Mouse (Mus musculus) forebrain, embryonic 16.5 days (tissue): Measurements from ENCODE around the gene Lamp3. TPM values are rescaled to one million over a fixed set of nuclear protein-coding genes. Genes with fewer than 3 reads are reported as not detected.
"Not testable (repeated sequence)": the region's sequence is repeated elsewhere in the genome, so short reads cannot be mapped to it uniquely, and the experiment has no call there.

ENCODE experiments used
- ATAC-seq: fragments of 200-750 bp; cut with Nextera tagmentation; 2 replicates; pipeline ENCODE4 v1.8.0; 2017; ENCODE audit warnings: mild to moderate bottlenecking, moderate library complexity
- H3K27ac ChIP-seq: fragments of 300-500 bp; sonication (generic); 2 replicates; pipeline ENCODE4 v1.5.1; 2014; ENCODE audit warnings: low read length, control low read depth
- H3K27me3 ChIP-seq: fragments of 300-500 bp; sonication (generic); replicated peaks from 2 replicates; pipeline ENCODE4 v1.6.1; 2014; ENCODE audit warnings: low read length; ENCODE audit not compliant: control insufficient read depth, insufficient read depth
- H3K36me3 ChIP-seq: fragments of 300-500 bp; sonication (generic); 2 replicates; pipeline ENCODE4 v1.6.1; 2014; ENCODE audit not compliant: control insufficient read depth, insufficient read depth
- H3K4me1 ChIP-seq: fragments of 300-500 bp; sonication (generic); replicated peaks from 2 replicates; pipeline ENCODE4 v1.6.1; 2014; ENCODE audit warnings: low read length; ENCODE audit not compliant: control insufficient read depth, insufficient read depth
- H3K4me2 ChIP-seq: fragments of 300-500 bp; sonication (generic); 2 replicates; pipeline ENCODE4 v1.6.1; 2014; ENCODE audit warnings: mild to moderate bottlenecking, low read length, control low read depth
- H3K4me3 ChIP-seq: fragments of 300-500 bp; sonication (generic); replicated peaks from 2 replicates; pipeline ENCODE4 v1.5.1; 2014; ENCODE audit warnings: mild to moderate bottlenecking, low read length, control low read depth
- H3K9ac ChIP-seq: fragments of 300-500 bp; sonication (generic); replicated peaks from 2 replicates; pipeline ENCODE4 v1.6.1; 2014; ENCODE audit warnings: low read depth, low read length, control low read depth
- H3K9me3 ChIP-seq: fragments of 300-500 bp; sonication (generic); 2 replicates; pipeline ENCODE4 v1.6.1; 2016; ENCODE audit warnings: low read length; ENCODE audit not compliant: control insufficient read depth
- WGBS: fragments of 180-500 bp; shearing (Covaris S2); extraction: QIAGEN DNeasy Blood & Tissue Kit; methylation state at CpG from one replicate; pipeline ENCODE4 v1.1.7; 2014; 5-methylcytosine and 5-hydroxymethylcytosine counted together
- polyA plus RNA-seq: library from polyadenylated mRNA; unstranded; fragments of >200 nt; fragmentation: Nextera tagmentation; extraction: Ambion mirVana; gene quantifications from 2 replicates; pipeline ENCODE4 v1.2.1, GENCODE M21; 2015

Gene Lamp3
- polyA plus RNA-seq, result not detected in 2 replicates

DNA sequence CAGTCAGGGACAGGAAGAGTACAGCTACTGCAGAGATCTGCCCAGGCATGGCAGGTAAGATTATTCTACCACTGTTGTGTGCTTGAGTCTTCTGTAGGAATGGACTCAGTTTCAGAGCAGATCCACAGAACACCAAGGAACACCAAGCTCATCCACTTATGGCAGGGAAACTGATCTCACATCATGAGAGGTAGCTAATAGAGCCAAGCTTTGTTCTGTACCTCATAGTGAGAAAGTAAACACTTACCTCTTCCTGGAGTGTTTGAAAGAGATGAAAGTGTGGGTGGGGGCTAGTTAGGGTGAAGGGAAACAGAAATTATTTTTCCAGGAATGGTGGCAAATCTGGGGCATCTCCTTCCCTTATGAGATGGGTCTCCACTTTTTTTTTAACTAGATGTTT, at the start of gene Lamp3:
Gene Lamp3, minus strand, starts transcription at position 160 of the 400 bp plus-strand sequence.
- Histone ChIP-seq H3K36me3 (no peaks in the 10 kb centered on the region), H3K4me1 (no peaks in the 10 kb centered on the region), H3K9ac (no peak within 1 kb of the TSS), H3K4me2 (no peak within 1 kb of the TSS), H3K4me3 (no peak within 1 kb of the TSS), H3K27me3 (no peaks in the 10 kb centered on the region), H3K9me3 (no peaks in the 10 kb centered on the region), H3K27ac (no peak within 1 kb of the TSS)
- no peak for ATAC-seq

GRCm38 (mm10) chr16:19732896-19733295, 26.7 kb upstream of the Lamp3 start:
- no peak for ATAC-seq
- H3K27ac ChIP-seq, result no peak overlapping the region
- H3K4me1 ChIP-seq, result no peaks in the 10 kb centered on the region
- H3K4me2 ChIP-seq, result no peak overlapping the region
- no peak overlapping the region for H3K9ac ChIP-seq
- H3K27me3 ChIP-seq, result no peaks in the 10 kb centered on the region
- no peak overlapping the region for H3K4me3 ChIP-seq
- no peaks in the 10 kb centered on the region for H3K9me3 ChIP-seq
- WGBS, result 78% methylated on average over 1 of the region's 1 CpGs
- no peaks in the 10 kb centered on the region for H3K36me3 ChIP-seq

GRCm38 (mm10) chr16:19724139-19724538, 18.0 kb upstream of the Lamp3 start:
- H3K4me3 ChIP-seq, H3K4me2 ChIP-seq, H3K9ac ChIP-seq, H3K36me3 ChIP-seq, H3K4me1 ChIP-seq, H3K9me3 ChIP-seq, H3K27me3 ChIP-seq, H3K27ac ChIP-seq, ATAC-seq: not testable (repeated sequence)
- WGBS, result 47% methylated on average over 2 of the region's 2 CpGs

DNA sequence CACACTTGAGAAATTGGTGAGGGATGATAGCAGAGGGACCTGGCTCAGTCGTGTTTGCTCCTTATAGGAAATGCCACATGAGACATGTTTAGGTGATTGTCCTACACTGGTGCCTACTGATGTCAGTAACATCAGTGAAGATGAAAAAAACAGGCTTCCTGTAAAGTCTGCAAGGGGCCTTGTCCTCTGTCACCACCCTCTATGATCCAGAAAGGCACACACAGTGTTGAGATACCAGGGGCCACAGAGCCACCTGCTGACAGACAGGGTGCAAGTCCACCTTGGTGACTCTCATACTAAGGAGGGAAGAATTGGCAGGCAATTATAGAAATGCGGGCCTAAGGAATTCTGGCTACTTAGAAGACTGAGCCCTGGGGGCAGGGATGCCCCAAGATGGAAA, 14.8 kb upstream of the Lamp3 start:
- Histone ChIP-seq H3K36me3 (no peaks in the 10 kb centered on the region), H3K9ac (no peak overlapping the region), H3K4me3 (no peak overlapping the region), H3K9me3 (no peaks in the 10 kb centered on the region), H3K4me2 (no peak overlapping the region), H3K27ac (no peak overlapping the region), H3K4me1 (no peaks in the 10 kb centered on the region), H3K27me3 (no peaks in the 10 kb centered on the region)
- ATAC-seq, result no peak
- 53% methylated on average over 2 of the region's 2 CpGs for WGBS

DNA sequence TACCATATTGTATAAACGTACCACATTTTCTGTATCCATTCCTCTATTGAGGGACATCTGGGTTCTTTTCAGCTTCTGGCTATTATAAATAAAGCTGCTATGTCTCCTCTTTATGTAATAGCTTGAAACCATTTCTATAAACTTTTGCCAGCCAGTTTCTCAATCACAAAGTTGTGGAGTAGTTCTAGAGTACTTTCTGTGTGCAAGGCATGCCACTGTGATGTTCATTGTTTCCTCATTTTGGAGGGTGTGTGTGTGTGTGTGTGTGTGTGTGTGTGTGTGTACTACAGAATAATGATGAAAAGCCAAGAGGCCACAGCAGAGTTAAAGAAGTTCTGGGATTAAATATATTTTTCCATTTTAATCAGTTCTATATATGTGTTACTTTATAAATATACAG, 1.2 kb upstream of the Lamp3 start:
- Histone ChIP-seq H3K4me3 (no peak overlapping the region), H3K36me3 (no peaks in the 10 kb centered on the region), H3K9me3 (no peaks in the 10 kb centered on the region), H3K4me1 (no peaks in the 10 kb centered on the region), H3K4me2 (no peak overlapping the region), H3K27me3 (no peaks in the 10 kb centered on the region), H3K9ac (no peak overlapping the region), H3K27ac (no peak overlapping the region)
- 76% methylated on average over 1 of the region's 1 CpGs for WGBS
- no peak for ATAC-seq

DNA sequence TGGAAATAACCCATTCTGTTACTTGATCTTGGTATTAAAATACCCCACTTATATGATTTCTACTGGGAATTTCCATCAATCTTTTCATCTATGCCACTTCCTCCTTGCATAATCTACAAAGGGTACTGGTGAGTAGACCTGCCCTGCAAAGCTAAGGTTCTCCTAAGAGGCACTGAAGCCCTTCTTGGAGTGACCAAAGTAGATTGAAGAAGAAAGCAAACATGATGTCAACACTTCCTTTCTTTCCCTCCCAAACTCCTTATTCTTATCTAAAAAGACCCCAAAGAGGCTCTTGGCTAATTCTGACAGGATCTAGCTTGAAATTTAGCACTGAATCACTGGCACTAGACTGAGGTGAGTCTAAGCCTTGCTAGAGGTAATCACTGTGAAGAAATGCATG, 7.0 kb downstream of the Lamp3 start:
- no peak overlapping the region for H3K9ac ChIP-seq
- H3K27me3 ChIP-seq, result no peaks in the 10 kb centered on the region
- no peak overlapping the region for H3K27ac ChIP-seq
- H3K4me1 ChIP-seq, result no peaks in the 10 kb centered on the region
- H3K9me3 ChIP-seq, result no peaks in the 10 kb centered on the region
- ATAC-seq, result no peak
- no peak overlapping the region for H3K4me3 ChIP-seq
- H3K4me2 ChIP-seq, result no peak overlapping the region
- H3K36me3 ChIP-seq, result no peaks in the 10 kb centered on the region

GRCm38 (mm10) chr16:19670768-19671357, 35.3 kb downstream of the Lamp3 start:
- WGBS, result 85% methylated on average over 2 of the region's 2 CpGs
- no peak for ATAC-seq
- H3K27ac ChIP-seq, result no peak overlapping the region
- no peaks in the 10 kb centered on the region for H3K4me1 ChIP-seq
- H3K4me3 ChIP-seq, result no peak overlapping the region
- H3K27me3 ChIP-seq, result no peaks in the 10 kb centered on the region
- H3K36me3 ChIP-seq, result no peaks in the 10 kb centered on the region
- H3K9ac ChIP-seq, result no peak overlapping the region
- H3K9me3 ChIP-seq, result no peaks in the 10 kb centered on the region
- no peak overlapping the region for H3K4me2 ChIP-seq

- Histone ChIP-seq H3K9ac (no peak overlapping the region), H3K9me3 (no peaks in the 10 kb centered on the region), H3K4me3 (no peak overlapping the region), H3K4me1 (no peaks in the 10 kb centered on the region), H3K27ac (no peak overlapping the region), H3K36me3 (no peaks in the 10 kb centered on the region), H3K4me2 (no peak overlapping the region), H3K27me3 (no peaks in the 10 kb centered on the region)
- no peak for ATAC-seq
- 74% methylated on average over 1 of the region's 1 CpGs for WGBS
These were observed 39.9 kb downstream of the Lamp3 start for GRCm38 (mm10) chr16:19666312-19666711.

- Histone ChIP-seq H3K27me3 (no peaks in the 10 kb centered on the region), H3K9ac (no peak within 1 kb of the TSS), H3K4me2 (no peak within 1 kb of the TSS), H3K4me1 (no peaks in the 10 kb centered on the region), H3K4me3 (no peak within 1 kb of the TSS), H3K9me3 (no peaks in the 10 kb centered on the region), H3K27ac (no peak within 1 kb of the TSS), H3K36me3 (no peaks in the 10 kb centered on the region)
- ATAC-seq, result no peak
- WGBS, result 79% methylated on average over 1 of the region's 1 CpGs
These were observed 76.4 kb downstream of the Lamp3 start, which contains the start of gene Olfr171 for GRCm38 (mm10) chr16:19629816-19630215. Gene Olfr171 (minus strand): TSS chr16:19629916.

DNA sequence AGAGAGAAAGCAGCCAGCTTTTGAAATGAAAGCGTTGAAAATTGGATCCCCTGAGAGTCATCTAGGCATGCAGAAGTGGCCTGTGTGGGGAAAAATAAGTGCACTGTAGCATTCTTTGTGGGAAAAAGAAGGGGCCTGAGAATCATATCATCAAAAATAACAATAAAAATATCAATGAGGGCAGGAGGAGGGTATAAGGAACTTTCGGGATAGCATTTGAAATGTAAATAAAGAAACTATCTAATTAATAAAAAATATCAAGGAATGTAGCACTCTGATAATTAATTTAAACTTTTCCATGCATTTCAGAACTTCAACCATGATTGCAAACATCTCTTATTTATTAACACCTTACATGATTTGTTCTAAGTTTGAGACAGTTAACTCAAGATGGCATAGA, 94.4 kb downstream of the Lamp3 start, which contains the start of gene Olfr170:
Gene Olfr170, minus strand, starts transcription at position 101 of the 400 bp plus-strand sequence.
- not testable (repeated sequence) for H3K9me3 ChIP-seq, H3K27ac ChIP-seq, H3K4me2 ChIP-seq, H3K27me3 ChIP-seq, H3K4me3 ChIP-seq, ATAC-seq, H3K9ac ChIP-seq, H3K36me3 ChIP-seq, H3K4me1 ChIP-seq
- 91% methylated on average over 2 of the region's 2 CpGs for WGBS
